Mouse (Mus musculus) lung, adult 2 months (tissue): ENCODE results near the gene Psmd9.
A peak's percentile ranks its signal among the peaks of the same experiment; 100 is the strongest.

Experiments
- CTCF ChIP-seq: fragments of 200-500 bp; IDR thresholded peaks from 2 replicates; pipeline ENCODE4 v1.5.1; 2011; ENCODE audit warnings: mild to moderate bottlenecking, low read length, control low read depth; ENCODE audit not compliant: insufficient read depth
- POLR2A ChIP-seq: fragments of 200-500 bp; IDR thresholded peaks from 2 replicates; pipeline ENCODE4 v1.6.1; 2011; ENCODE audit warnings: low read depth, mild to moderate bottlenecking, control low read depth, low read length, borderline replicate concordance; ENCODE audit errors: extremely low read depth

DNA sequence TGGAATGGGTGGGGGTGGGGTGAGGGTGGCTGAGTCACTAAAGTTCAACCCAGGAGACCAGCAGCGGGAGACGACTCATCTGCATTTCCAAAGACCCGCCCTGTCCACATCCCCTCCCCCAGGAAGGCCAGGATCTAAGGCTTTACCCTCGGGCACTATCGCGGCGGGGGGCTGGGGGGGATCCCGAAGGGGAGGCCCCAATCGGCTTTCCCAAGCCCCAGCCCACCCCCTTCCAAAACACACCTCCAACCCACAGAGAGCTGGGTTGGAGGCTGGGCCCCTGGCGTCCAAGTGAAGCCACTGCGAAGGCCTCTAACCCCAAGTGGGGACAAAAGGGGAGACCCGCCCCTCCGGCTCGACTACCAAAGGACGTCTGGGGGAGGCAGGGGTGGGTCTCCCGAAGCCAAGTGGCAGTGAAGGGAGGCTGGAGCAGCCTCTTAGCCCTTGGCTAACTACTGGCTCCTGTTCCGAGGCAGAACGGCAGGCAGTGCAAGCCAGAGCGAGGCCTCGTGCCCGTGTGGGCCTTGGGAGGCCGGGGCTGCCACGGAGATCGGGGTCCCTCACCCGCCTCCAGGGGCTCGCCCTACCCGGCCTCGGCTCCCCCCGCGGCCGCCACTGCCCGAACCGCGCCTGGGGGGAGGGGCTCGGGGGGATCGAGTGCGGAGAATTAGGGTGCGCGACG lies 30.8 kb upstream of the Psmd9 start:
- TF ChIP-seq CTCF (no peak), POLR2A (peak; percentile 90; the same call in 1 of the 2 replicates)
